Mouse (Mus musculus): ENCODE results near the gene Jade3.

The Jade3 gene

DNA sequence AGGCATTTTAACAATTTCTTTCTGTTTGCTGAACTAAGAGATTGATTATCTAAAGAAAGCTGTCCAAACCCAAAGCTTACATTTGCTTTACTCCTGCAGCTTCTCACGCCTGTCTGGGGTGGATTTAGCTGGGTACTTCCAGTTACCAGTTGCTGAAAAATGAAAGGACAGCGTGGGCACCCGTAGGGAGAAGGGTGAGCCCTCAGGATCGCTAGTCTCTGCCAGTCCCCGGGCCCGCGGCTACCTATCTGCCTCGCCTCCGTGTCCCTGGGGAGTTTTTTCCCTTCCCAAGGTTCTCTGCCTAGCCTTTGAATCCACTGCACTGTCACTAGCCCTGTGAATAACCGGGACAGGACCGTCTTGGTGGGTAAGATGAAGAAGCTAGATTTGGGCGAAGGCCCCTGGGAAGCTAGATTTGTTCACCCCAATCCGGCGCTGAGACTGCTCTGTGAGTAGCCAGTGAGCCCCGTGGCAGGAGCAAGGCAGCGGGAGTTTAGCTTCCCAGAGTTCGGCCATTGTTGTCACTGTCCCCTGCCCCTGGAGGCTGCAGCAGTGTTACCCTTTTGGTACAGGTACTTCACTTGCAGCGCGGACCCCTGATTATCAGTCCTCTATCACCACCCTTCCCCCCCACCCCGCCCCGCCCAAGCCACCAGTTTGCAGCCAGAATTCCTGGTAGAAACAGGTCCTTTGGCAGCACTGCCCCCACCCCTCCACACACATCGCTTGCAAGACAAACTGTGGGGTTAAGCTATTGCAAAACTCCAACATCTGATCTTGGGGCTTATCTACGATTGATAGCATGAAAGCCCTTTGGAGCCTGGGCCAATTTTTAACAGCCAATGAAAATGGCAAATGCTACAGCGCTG, 122.8 kb downstream of the Jade3 start:
- peak; percentile 29 for DNase-seq (ENCODE audit: low spot score)

DNA sequence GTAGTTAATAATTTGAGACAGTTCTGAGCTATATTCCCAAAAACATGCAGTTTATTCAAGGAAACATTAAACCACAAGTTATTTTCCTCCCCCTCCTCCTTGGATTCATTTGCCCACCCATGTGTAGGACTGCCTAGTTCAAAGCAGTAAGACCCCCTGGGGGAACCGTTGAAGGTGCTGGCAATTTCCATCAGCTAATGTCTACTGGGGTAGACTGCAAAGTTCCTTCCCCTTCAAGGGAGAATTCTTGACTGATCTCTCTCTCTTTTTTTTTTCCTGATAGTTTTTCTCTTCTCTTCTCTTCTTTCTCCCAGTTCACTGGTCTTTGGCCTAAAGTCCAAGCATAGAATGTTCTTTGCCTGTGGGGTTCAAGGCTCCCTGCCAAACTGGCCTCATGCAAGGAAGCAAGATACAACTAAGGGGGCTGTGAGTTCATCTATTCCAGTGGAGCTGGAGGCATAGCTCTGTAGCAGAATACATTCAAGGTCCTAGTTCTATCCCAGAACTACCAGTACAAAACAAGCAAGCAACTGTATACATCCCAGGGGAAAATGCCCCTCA, 123.5 kb downstream of the Jade3 start:
- no peak for DNase-seq (ENCODE audit: low spot score)

- DNase-seq (ENCODE audit: low spot score): no peak
These were observed 124.0 kb downstream of the Jade3 start, which contains the start of gene Rgn for GRCm38 (mm10) chrX:20549532-20549931. Rgn (plus strand) TSS chrX:20549787.

- DNase-seq (ENCODE audit: low spot score): no peak
These were observed 126.7 kb downstream of the Jade3 start for GRCm38 (mm10) chrX:20552199-20552598.

GRCm38 (mm10) chrX:20561846-20562245, 136.4 kb downstream of the Jade3 start:
- peak; percentile 38 for DNase-seq (ENCODE audit: low spot score)

GRCm38 (mm10) chrX:20563941-20564340, 138.5 kb downstream of the Jade3 start:
- DNase-seq (ENCODE audit: low spot score): no peak
